Mouse (Mus musculus): ENCODE measurements at regions not wholly inside any gene's neighbourhood (a gene's known extent, or its start where the extent isn't known, plus 50 kb on each side); places are given as distances from the start of the nearest gene placed in this dataset.

DNA sequence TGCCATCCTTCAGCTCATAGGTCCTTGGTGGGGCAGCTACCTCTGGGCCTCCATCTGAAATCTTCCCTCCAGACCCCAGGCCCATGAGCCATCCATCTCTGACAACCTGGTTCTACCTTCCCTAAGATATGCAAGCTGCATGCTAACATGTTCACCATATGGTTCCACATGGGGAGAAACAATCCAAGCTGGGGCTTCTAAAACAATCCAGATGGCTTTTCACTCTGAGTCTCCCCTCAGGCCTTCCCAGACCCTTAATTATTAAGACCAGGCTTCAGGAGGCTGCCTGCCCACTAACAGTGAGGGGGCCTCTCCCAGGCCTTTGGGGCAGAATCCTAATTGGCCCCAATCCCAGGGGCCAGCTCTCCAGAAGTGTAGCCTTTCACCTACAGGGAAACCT lies 71.1 kb upstream of the Sfswap start:
- ATAC-seq (ENCODE audit: insufficient number of reproducible peaks, low FRiP score, low TSS enrichment, low read depth), result no peak; the same call in 1 of the 2 replicates
- Histone ChIP-seq H3K36me3 (no peaks in the 10 kb centered on the region), H3K27ac (replicated peaks) (peak overlapping the region; percentile 80)

DNA sequence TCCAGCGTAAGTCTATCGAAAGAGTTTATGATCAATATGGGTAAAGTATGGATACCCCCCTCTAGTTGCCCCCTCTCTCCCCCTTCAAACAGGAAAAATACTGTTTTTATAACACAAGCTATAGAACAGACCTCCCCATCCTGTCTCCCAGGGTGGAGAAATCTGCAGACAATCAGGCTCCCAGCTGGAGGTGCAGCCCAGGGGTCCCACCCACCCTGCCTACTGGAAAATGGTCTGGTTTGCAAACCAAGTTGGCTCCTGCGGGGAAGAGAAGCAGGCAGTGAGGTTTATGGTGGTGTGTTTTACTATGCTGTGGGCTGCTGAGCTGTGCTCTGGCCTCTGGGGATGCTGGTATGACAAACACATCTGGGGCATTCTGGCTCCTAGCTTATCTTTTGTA lies 70.7 kb upstream of the Sfswap start:
- Histone ChIP-seq H3K27ac (replicated peaks) (peak overlapping the region; percentile 80), H3K4me2 (replicated peaks) (no peak overlapping the region), H3K36me3 (no peaks in the 10 kb centered on the region), H3K4me1 (peaks cover 30% of the 10 kb centered on the region), H3K27me3 (no peaks in the 10 kb centered on the region), H3K4me3 (replicated peaks) (no peak overlapping the region), H3K9me3 (replicated peaks) (no peaks in the 10 kb centered on the region), H3K9ac (no peak overlapping the region)
- ATAC-seq (ENCODE audit: insufficient number of reproducible peaks, low FRiP score, low TSS enrichment, low read depth), result no peak; the same call in 1 of the 2 replicates
- WGBS, result 21% methylated on average over 3 of the region's 3 CpGs

More for the DNA sequence above, 71.1 kb upstream of the Sfswap start:
- H3K4me1 ChIP-seq, result peaks cover 30% of the 10 kb centered on the region
- no peak overlapping the region for H3K4me3 ChIP-seq (replicated peaks)
- H3K9me3 ChIP-seq (replicated peaks), result no peaks in the 10 kb centered on the region
- H3K9ac ChIP-seq, result no peak overlapping the region
- no peaks in the 10 kb centered on the region for H3K27me3 ChIP-seq
- H3K4me2 ChIP-seq (replicated peaks), result no peak overlapping the region

DNA sequence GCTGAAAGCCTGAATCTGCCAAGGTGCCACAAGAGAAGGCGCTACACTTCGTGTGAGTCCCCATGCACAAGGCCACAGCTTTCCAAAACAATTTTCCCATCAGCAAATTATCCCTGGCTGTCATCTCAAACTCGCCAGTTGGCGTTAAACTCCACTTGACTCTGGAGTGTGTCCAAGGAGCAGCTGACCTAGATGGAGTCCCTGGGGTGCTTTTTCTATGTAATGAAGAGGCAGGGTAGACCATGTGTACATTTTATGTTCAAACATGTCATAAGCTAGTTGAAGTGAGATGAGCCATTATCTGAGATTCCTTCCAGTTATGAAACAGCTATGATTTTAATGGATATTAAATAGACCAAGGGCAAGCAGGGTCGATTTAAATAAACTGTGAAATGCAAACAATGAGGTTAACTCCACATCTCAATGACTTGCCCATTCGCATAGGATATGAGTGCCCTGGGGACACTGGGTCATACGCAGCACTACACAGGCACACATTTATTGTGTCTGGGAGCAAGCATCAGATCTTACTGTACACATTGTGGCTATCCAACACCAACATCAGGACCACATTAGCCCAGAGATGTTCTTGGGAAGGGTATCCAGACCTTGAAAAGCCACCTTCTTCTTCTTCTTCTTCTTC lies 51.0 kb upstream of the Sfswap start:
- Histone ChIP-seq H3K27ac (replicated peaks) (no peak overlapping the region), H3K4me3 (replicated peaks) (no peak overlapping the region), H3K27me3 (no peaks in the 10 kb centered on the region; the same call in 1 of the 2 replicates), H3K4me1 (peaks cover 10% of the 10 kb centered on the region), H3K4me2 (replicated peaks) (no peak overlapping the region), H3K9me3 (replicated peaks) (no peaks in the 10 kb centered on the region), H3K36me3 (no peaks in the 10 kb centered on the region), H3K9ac (no peak overlapping the region)
- no peak for ATAC-seq (ENCODE audit: insufficient number of reproducible peaks, low FRiP score, low TSS enrichment, low read depth)
- WGBS, result 40% methylated on average over 7 of the region's 7 CpGs
